Comparison of ENCODE assay signal across 9 mouse cellular contexts in the genomic region with DNA sequence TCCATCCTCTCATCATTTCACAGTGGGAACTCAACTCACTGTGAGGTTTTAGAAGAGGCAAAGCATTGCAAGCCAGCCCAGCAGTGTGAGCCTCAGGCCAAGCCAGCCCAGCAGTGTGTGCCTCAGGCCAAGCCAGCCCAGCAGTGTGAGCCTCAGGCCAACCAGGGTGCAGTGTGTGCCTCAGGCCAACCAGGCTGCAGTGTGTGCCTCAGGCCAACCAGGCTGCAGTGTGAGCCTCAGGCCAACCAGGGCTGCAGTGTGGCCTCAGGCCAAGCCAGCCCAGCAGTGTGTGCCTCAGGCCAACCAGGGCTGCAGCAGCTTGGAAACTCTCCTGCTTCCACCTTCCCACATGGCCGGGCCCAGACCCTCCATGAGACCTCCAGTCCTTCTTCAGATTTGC.
A peak's percentile ranks its signal among the peaks of the same experiment; 100 is the strongest.
DNase-seq lines count a peak whose midpoint lies in the region; ATAC-seq and TF ChIP-seq lines count a peak whose summit lies in the region.
"Had no signal": no experiment of that assay in that cellular context is flagged by ENCODE, and none has a peak within 500 bp of the region (broad histone marks: within the 10 kb centered on the region; RNA-seq: fewer than 3 reads in every experiment).

No protein-coding gene starts in this region.

- peaks cover 26% of the 10 kb centered on the region for H3K4me1 ChIP-seq in kidney, embryonic 16.5 days (ENCODE audit: insufficient read depth, low read length)
- H3K4me1 ChIP-seq in kidney, adult 2 months (ENCODE audit: control insufficient read depth, insufficient read depth, low read length): peaks cover 5% of the 10 kb centered on the region
- H3K4me1 ChIP-seq in hindbrain, postnatal 0 days (ENCODE audit: insufficient read depth, low read length): peaks cover 15% of the 10 kb centered on the region
- H3K4me1 ChIP-seq: megakaryocyte, embryonic 14.5 days had no signal

- no peak overlapping the region for H3K4me2 ChIP-seq in kidney, embryonic 16.5 days (replicated peaks; ENCODE audit: low read depth, low read length)
- H3K4me2 ChIP-seq in hindbrain, postnatal 0 days (ENCODE audit: low read depth, low read length): no peak overlapping the region
- no peak overlapping the region for H3K4me2 ChIP-seq in myocyte (ENCODE audit: low read depth)

- TF ChIP-seq CTCF in kidney, adult 2 months (conservative IDR thresholded peaks at IDR 0.05; ENCODE audit: insufficient read depth, insufficient read length, low read depth, low read length): no peak
- TF ChIP-seq CTCF in hindbrain, postnatal 0 days (IDR thresholded peaks at IDR 0.05; ENCODE audit: low read depth): no peak

- H3K27ac ChIP-seq in kidney, embryonic 16.5 days (ENCODE audit: low read length): peak overlapping the region; percentile 12; the same call in 1 of the 2 replicates
- no peak overlapping the region for H3K27ac ChIP-seq in kidney, adult 2 months (ENCODE audit: insufficient read depth, low read depth, low read length)
- H3K27ac ChIP-seq in hindbrain, postnatal 0 days: peak overlapping the region; percentile 15; the same call in 1 of the 2 replicates

- H3K36me3 ChIP-seq in kidney, embryonic 16.5 days (ENCODE audit: insufficient read depth, low read length): no peaks in the 10 kb centered on the region
- H3K36me3 ChIP-seq in kidney, adult 2 months (ENCODE audit: control insufficient read depth, insufficient read depth, low read length): no peaks in the 10 kb centered on the region
- no peaks in the 10 kb centered on the region for H3K36me3 ChIP-seq in hindbrain, postnatal 0 days (ENCODE audit: insufficient read depth, low read length)
- no peaks in the 10 kb centered on the region for H3K36me3 ChIP-seq in myocyte (ENCODE audit: control insufficient read depth, insufficient read depth)

- no peak overlapping the region for H3K4me3 ChIP-seq in kidney, embryonic 16.5 days (ENCODE audit: low read length)
- H3K4me3 ChIP-seq in kidney, adult 2 months (ENCODE audit: insufficient read depth, low read depth, low read length): no peak overlapping the region
- H3K4me3 ChIP-seq in hindbrain, postnatal 0 days (ENCODE audit: low read length): no peak overlapping the region
- no peak overlapping the region for H3K4me3 ChIP-seq in myocyte
- H3K4me3 ChIP-seq: erythroblast, embryonic 14.5 days; megakaryocyte, embryonic 14.5 days had no signal

- no peaks in the 10 kb centered on the region for H3K79me2 ChIP-seq in myocyte (ENCODE audit: control insufficient read depth, insufficient read depth)

- TF ChIP-seq POLR2A in kidney, adult 2 months (IDR thresholded peaks at IDR 0.05; ENCODE audit: low read depth, low read length): no peak
- no peak for TF ChIP-seq POLR2A in myocyte (IDR thresholded peaks at IDR 0.05; ENCODE audit: insufficient read length, low read depth)

- no peak overlapping the region for H3K9ac ChIP-seq in kidney, embryonic 16.5 days (replicated peaks; ENCODE audit: low read length)
- H3K9ac ChIP-seq in hindbrain, postnatal 0 days (replicated peaks; ENCODE audit: low read length): no peak overlapping the region

- H3ac ChIP-seq in myocyte (ENCODE audit: control insufficient read depth, insufficient read length): no peak overlapping the region

- 54% methylated on average over 1 of the region's 1 CpGs for WGBS in kidney, embryonic 16.5 days
- WGBS in kidney, adult 2 months: 92% methylated on average over 1 of the region's 1 CpGs
- 44% methylated on average over 1 of the region's 1 CpGs for WGBS in hindbrain, postnatal 0 days

- ATAC-seq in kidney, embryonic 16.5 days (ENCODE audit: low FRiP score, low TSS enrichment): peak; percentile 84
- ATAC-seq in hindbrain, postnatal 0 days: peak; percentile 91

- no peaks in the 10 kb centered on the region for H3K9me3 ChIP-seq in kidney, embryonic 16.5 days (ENCODE audit: low read length)
- no peaks in the 10 kb centered on the region for H3K9me3 ChIP-seq in hindbrain, postnatal 0 days (ENCODE audit: low read length)
- H3K9me3 ChIP-seq: megakaryocyte, embryonic 14.5 days had no signal

- DNase-seq in kidney, adult 2 months: no peak
- peak; percentile 56 for DNase-seq in embryo, embryonic 9.5 days (ENCODE audit: extremely low spot score)
- DNase-seq in hindbrain, postnatal 0 days (ENCODE audit: low spot score): peak; percentile 75
- DNase-seq in thymus, postnatal 4 days: no peak
- no peak for DNase-seq in adrenal gland, postnatal 4 days (ENCODE audit: low spot score in 2 of 2)

- no peaks in the 10 kb centered on the region for H3K27me3 ChIP-seq in kidney, embryonic 16.5 days (ENCODE audit: insufficient read depth, low read length)
- no peaks in the 10 kb centered on the region for H3K27me3 ChIP-seq in kidney, adult 2 months (replicated peaks; ENCODE audit: control insufficient read depth, insufficient read depth, low read length)
- no peaks in the 10 kb centered on the region for H3K27me3 ChIP-seq in hindbrain, postnatal 0 days (ENCODE audit: insufficient read depth, low read length)
- H3K27me3 ChIP-seq in myocyte (ENCODE audit: control insufficient read depth, insufficient read depth, insufficient read length): no peaks in the 10 kb centered on the region

TF ChIP-seq in myocyte, 11 proteins besides CTCF, POLR2A, EP300 and RAD21:
- TF ChIP-seq E2F4 (IDR thresholded peaks at IDR 0.05; ENCODE audit: insufficient read depth) (no peak), TCF3 (IDR thresholded peaks at IDR 0.05; ENCODE audit: insufficient read length, low read depth) (no peak), MYOG (IDR thresholded peaks at IDR 0.05; ENCODE audit: control insufficient read depth in 1 of 3, insufficient read depth in 1 of 3, insufficient read length in 2 of 3, low read depth in 2 of 3) (peak in 2 of 3 experiments; percentile 5 to 24), MYOD1 (IDR thresholded peaks at IDR 0.05; ENCODE audit: control insufficient read depth in 1 of 3, insufficient read length in 2 of 3, low read depth in 2 of 3) (peak in 1 of 3 experiments; percentile 6)
TF ChIP-seq in myocyte: peak in this region for 2.

Comparison
In these comparisons a context has a peak if more than half of its experiments do, and no peak if none do; other contexts are left out.
1. DNase-seq: peak in embryo, embryonic 9.5 days (single experiment) and hindbrain, postnatal 0 days (single experiment); none in kidney, adult 2 months (single experiment), thymus, postnatal 4 days (single experiment) and adrenal gland, postnatal 4 days (0 of 2).